Mouse (Mus musculus): Measurements from ENCODE around the gene Ankrd44. TPM values are rescaled to one million over a fixed set of nuclear protein-coding genes. Genes with fewer than 3 reads are reported as not detected.

The Ankrd44 gene
- total RNA-seq, 2 experiments from 2014 or later = 8.8 to 14.5 TPM

DNA sequence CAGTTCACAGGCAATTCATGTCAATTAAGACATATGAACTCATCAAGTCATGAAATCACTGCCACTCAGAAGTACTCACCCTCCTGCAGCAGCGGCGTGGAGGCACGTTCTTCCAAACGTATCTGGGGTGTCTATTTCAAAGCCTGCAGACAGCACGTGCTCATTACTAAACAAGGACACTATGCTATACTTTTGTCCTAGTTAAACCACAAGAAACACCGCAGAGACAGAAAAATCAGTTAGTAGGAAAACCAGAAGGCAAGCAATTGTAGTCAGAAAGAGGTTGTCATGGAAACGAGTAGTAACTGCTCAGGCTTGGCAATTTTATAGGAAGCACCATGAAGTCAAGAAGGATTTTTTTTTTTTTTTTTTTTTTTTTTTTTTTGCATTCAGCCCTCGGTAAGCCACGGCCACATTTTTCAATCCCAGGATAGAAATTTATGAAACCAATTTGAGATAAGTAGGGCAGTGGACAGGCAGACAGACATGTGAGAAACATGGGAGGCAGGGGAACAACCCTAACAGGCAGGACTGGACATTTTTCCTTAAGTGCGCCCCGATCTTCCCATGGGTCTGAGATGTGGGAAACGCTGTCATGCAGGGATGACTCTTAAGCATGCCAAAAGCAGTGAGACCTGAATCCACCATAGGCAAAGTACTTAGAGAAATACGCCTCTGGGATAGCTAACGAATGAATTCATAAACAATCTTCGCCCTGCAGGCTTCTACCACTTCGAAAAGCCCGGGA lies 191.1 kb downstream of the Ankrd44 start:
- DNase-seq (ENCODE audit: low spot score in 2 of 2) = peak in 1 of 2 experiments; percentile 13
- Histone ChIP-seq H3K27ac (no peak overlapping the region), H3K4me3 (no peak overlapping the region)
- no peak for TF ChIP-seq CTCF (conservative IDR thresholded peaks at IDR 0.05)

DNA sequence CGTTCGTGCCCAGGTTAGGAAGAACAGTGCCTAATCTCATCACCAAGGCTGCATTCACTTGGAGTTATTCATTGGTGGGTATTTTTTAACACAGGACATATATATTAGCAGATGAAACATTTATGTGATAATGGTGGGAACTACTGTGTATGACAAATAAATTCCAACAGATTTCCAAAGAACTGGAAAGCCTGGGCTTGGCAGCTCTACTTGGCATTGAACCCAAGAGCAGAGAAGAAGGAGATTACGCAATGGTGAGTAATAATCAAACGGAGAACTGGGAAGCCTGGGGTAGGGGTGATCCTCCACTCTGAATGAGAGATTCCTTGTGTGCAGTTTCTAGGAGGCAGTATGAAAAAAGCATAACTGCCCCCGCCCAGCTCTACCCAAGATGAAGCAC lies 196.9 kb downstream of the Ankrd44 start:
- Histone ChIP-seq H3K27ac (no peak overlapping the region), H3K4me3 (no peak overlapping the region)
- TF ChIP-seq CTCF (conservative IDR thresholded peaks at IDR 0.05) = no peak
- peak in 1 of 2 experiments; percentile 24 for DNase-seq (ENCODE audit: low spot score in 2 of 2)

DNA sequence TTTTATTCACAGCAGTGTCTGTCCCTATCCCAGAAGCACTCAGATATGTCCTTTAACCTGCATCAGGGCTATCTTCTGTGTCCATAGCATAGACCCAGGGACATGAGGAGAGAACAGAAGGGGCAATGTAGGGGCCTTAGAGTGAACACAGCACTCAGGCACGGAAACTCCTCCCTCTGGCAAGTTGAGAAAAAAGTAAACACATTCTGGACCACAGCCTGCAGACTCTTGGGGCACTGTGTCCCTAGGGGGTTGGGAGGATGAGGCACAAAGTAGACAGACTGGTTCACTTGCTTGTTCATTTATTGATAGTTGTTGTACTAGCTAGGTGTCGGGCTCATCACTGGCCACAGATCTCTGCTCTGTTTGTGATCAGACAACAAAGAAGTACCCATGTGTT lies 199.6 kb downstream of the Ankrd44 start:
- no peak for DNase-seq (ENCODE audit: low spot score in 2 of 2)
- Histone ChIP-seq H3K4me3 (no peak overlapping the region), H3K27ac (no peak overlapping the region)
- TF ChIP-seq CTCF (conservative IDR thresholded peaks at IDR 0.05) = no peak

DNA sequence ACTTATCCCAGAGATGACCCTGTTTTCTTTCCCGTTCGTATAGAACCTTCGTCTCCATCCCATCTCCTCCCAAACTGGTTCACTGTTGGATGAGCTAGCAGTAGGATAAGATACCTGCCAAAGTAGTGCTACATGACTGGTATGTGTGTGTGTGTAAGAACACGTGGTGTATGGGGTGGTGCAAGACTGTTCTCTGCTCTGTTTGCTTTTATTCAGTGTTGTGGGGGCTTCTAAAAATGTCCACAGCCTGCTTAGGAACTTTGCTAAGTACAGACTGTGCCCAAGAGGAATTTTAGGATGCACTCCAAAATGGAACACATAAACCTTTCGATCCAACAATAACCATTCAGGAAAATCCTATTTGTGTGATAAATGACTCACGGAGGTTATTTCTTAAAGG lies 209.3 kb downstream of the Ankrd44 start:
- TF ChIP-seq CTCF (conservative IDR thresholded peaks at IDR 0.05) = no peak
- Histone ChIP-seq H3K4me3 (no peak overlapping the region), H3K27ac (no peak overlapping the region)
- no peak for DNase-seq (ENCODE audit: low spot score in 2 of 2)

GRCm38 (mm10) chr1:54715061-54715760 lies 211.0 kb downstream of the Ankrd44 start:
- no peak overlapping the region for H3K27ac ChIP-seq
- no peak for TF ChIP-seq CTCF (conservative IDR thresholded peaks at IDR 0.05)
- H3K4me3 ChIP-seq = no peak overlapping the region
- DNase-seq (ENCODE audit: low spot score in 2 of 2) = no peak

DNA sequence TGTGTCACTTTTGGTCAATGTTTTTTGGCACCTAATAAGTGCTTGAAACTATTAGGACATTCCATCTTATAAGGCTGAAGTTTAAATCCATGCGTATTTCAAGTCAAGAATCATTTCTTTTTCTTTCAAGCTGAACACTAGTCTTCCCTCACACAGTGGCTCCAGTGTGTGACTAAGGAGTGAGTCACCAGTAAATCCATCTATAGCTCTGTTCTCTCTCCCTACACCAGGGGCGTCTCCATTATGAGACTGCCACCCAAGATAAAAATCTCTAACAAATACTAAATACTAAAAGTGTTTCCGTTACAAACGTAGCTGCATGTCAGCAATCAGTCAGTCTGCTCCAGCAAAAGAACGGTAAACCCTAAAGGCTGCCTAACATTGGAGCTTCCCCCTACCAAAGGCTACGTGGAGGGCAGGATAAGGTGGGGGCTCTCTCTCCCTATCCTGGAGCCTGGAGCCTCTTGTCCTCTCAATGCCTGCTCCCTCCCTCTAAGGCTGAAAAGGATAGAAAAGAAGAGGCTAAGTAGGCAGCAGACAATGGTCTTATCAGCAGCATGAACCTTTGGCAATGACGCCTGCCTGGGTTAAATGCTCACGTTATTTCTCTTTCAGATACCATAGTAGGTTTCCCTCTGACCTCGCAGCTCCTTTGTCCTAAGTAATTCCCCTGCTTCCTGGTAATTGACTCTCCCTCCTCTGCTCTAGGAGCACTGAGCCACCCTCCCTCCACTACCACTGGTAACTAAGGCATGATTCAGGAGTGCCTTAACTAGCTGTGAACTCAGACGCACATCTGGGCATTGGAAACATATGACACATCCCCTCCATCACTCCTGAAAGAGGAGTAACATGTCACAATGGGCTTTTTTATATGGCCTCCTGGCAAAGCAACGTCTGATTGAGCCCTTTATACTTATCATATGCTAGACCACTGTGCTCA lies 212.7 kb downstream of the Ankrd44 start:
- Histone ChIP-seq H3K27ac (no peak overlapping the region), H3K4me3 (no peak overlapping the region)
- no peak for DNase-seq (ENCODE audit: low spot score in 2 of 2)
- TF ChIP-seq CTCF (conservative IDR thresholded peaks at IDR 0.05) = 0 out of 2 replicates have a peak, but pooled peaks have one; percentile 21

DNA sequence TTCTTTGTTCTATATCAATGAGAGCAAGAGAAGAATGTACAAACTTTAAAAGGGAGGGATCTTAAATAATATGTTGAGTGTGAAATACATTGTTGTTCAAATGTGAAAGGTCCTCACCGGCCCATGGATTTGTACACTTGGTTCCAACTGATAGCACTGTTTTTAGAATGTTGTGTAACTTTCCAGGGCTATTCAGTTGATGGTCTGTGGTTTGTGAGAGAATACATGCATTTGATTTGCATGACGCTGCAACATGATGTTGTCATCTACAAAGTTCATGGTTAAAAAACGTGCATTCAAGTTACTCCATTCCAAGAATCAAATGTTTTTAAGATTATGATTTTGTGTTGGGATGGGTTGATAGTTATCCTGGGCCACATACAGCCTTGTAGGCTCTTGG lies 214.6 kb downstream of the Ankrd44 start:
- no peak for TF ChIP-seq CTCF (conservative IDR thresholded peaks at IDR 0.05)
- DNase-seq (ENCODE audit: low spot score in 2 of 2) = no peak
- H3K4me3 ChIP-seq = no peak overlapping the region
- H3K27ac ChIP-seq = no peak overlapping the region

GRCm38 (mm10) chr1:54710550-54710949 lies 215.6 kb downstream of the Ankrd44 start:
- no peak overlapping the region for H3K4me3 ChIP-seq
- DNase-seq (ENCODE audit: low spot score in 2 of 2) = no peak
- no peak overlapping the region for H3K27ac ChIP-seq
- TF ChIP-seq CTCF (conservative IDR thresholded peaks at IDR 0.05) = no peak

DNA sequence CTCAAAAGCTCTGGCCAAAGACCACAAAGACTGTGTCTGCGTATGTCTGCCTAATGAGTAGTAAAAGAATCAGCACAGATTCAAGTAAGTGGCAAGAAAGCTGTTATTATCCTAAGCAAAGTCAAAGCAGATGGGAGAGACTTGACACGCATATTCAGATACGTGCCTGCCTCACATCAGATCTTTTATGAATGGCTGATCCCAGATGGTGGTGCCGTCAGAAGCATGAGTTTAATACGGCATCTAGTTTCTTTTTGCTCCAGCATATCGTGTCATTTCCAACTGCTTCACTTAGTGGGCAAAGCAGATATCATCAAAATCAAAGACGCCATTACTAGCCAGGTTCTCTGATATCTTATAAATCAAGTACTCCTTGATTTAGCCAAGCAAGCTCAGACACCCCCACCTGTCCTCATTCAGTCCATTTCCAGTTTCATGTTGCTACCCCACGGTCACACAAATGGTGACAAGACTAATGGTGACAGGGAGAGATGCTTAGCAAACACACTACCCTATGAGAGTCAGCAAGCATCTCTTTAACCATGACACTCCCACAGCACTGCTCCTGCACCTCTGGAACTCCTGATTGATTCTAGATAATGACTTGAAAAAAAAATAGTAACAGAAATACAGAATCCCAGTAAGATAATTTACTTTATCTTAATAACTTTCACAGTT lies 218.2 kb downstream of the Ankrd44 start:
- H3K4me3 ChIP-seq = no peak overlapping the region
- no peak for TF ChIP-seq CTCF (conservative IDR thresholded peaks at IDR 0.05)
- H3K27ac ChIP-seq = no peak overlapping the region
- DNase-seq (ENCODE audit: low spot score in 2 of 2) = peak; percentile 18 to 67

GRCm38 (mm10) chr1:54707036-54707887 lies 218.9 kb downstream of the Ankrd44 start:
- H3K27ac ChIP-seq = no peak overlapping the region
- H3K4me3 ChIP-seq = no peak overlapping the region
- TF ChIP-seq CTCF (conservative IDR thresholded peaks at IDR 0.05) = no peak
- DNase-seq (ENCODE audit: low spot score in 2 of 2) = no peak

DNA sequence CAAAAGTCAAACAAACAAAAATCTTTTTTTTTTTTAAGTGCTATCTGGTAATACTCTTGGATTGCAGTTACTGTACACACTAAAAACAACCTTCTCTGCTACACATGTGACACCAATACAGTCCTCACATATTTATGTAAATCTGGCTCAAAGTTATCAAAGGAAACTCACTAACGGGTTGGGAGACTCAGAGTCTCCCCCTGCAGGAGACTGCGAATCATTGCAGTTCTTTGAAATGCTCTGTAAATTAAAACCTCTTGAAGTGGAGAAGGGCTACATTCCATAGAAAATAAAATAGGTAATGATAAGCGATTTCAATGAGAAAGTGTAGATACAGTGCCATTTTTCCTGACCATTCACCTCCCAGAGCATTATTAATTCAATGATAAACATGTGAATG lies 219.6 kb downstream of the Ankrd44 start:
- no peak overlapping the region for H3K27ac ChIP-seq
- no peak for DNase-seq (ENCODE audit: low spot score in 2 of 2)

More for the DNA sequence above, 219.6 kb downstream of the Ankrd44 start:
- TF ChIP-seq CTCF (conservative IDR thresholded peaks at IDR 0.05) = peak; percentile 85
- H3K4me3 ChIP-seq = no peak overlapping the region

Data from layer of hippocampus, adult 2 months (tissue).